Mouse (Mus musculus) cortical plate, adult 2 months (tissue): Measurements from ENCODE around the gene Dnase1. TPM values are rescaled to one million over a fixed set of nuclear protein-coding genes. Genes with fewer than 3 reads are reported as not detected.

Experiments used
- H3K27ac ChIP-seq: fragments of 200-500 bp; 2 replicates; pipeline ENCODE4 v1.5.1; 2012; ENCODE audit warnings: low read length, control low read depth, inconsistent platforms; ENCODE audit not compliant: insufficient read depth
- H3K4me1 ChIP-seq: fragments of 200-500 bp; 2 replicates; pipeline ENCODE4 v1.6.1; 2011; ENCODE audit warnings: low read length; ENCODE audit not compliant: control insufficient read depth, insufficient read depth
- H3K4me3 ChIP-seq: fragments of 200-500 bp; 2 replicates; pipeline ENCODE4 v1.5.1; 2011; ENCODE audit warnings: mild to moderate bottlenecking, low read length, control low read depth; ENCODE audit not compliant: insufficient read depth
- CTCF ChIP-seq: fragments of 200-500 bp; IDR thresholded peaks from 2 replicates; pipeline ENCODE4 v1.5.1; 2011; ENCODE audit warnings: mild to moderate bottlenecking, control low read depth, low read length; ENCODE audit not compliant: insufficient read depth; ENCODE audit errors: extremely low read depth
- POLR2A ChIP-seq: fragments of 200-500 bp; IDR thresholded peaks from 2 replicates; pipeline ENCODE4 v1.6.1; 2011; ENCODE audit warnings: mild to moderate bottlenecking, low read length, control low read depth; ENCODE audit not compliant: insufficient read depth; ENCODE audit errors: extremely low read depth
- polyA plus RNA-seq: library from polyadenylated mRNA; depleted of rRNA; stranded (reverse); fragments of >200 nt; gene quantifications from 2 replicates; pipeline ENCODE4 v1.2.3, GENCODE M21; 2012

Gene Dnase1
- polyA plus RNA-seq, 1 experiment = not detected

- TF ChIP-seq CTCF (no peak), POLR2A (no peak)
- Histone ChIP-seq H3K4me3 (no peak overlapping the region), H3K27ac (no peak overlapping the region), H3K4me1 (no peaks in the 10 kb centered on the region)
Measured at GRCm38 (mm10) chr16:4040206-4040605, 3.5 kb downstream of the Dnase1 start.

DNA sequence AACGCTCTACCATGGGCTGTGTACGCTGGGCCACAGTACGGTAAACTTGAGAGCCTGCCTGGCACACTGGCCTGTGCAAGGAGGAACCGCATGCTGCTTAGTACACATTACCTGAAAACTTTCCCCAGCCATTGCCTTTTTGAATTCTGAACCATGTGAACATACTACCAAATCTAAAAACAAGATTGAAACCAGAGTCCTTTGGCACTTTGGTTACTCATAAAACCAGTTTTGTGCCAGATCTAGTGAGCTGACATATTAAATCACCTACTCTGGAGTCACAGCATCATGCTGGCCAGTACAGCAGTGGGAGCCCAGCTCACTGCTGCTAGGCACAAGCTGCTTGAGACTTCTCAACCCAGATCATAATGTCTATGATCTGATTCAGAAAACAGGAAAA is 4.9 kb downstream of the Dnase1 start:
- no peaks in the 10 kb centered on the region for H3K4me1 ChIP-seq
- no peak overlapping the region for H3K27ac ChIP-seq
- no peak overlapping the region for H3K4me3 ChIP-seq
- TF ChIP-seq POLR2A = no peak
- no peak for TF ChIP-seq CTCF

- H3K27ac ChIP-seq = no peak overlapping the region
- TF ChIP-seq CTCF = no peak
- no peak for TF ChIP-seq POLR2A
- H3K4me1 ChIP-seq = no peaks in the 10 kb centered on the region
- no peak overlapping the region for H3K4me3 ChIP-seq
Measured at GRCm38 (mm10) chr16:4044093-4044492, 7.4 kb downstream of the Dnase1 start.

DNA sequence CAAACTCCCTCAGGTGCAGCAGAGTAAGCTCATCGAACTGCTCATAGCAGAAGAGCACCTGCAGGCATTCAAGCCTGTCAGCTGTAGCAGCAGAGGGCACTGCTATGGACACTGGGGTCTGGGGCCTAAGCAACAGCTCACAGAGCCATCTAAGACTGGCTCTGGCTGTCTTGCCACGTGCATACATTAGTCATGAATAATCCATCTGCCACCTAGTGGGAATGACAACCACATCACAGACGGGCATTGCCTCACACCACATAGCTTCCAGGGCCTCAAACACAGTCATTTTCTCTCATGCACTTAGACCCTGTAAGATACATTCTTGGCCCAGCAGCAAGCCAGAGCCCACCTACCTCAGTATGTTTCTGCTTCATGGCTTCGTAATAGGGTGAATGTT is 8.8 kb downstream of the Dnase1 start:
- no peak for TF ChIP-seq POLR2A
- TF ChIP-seq CTCF = no peak
- no peak overlapping the region for H3K4me3 ChIP-seq
- no peaks in the 10 kb centered on the region for H3K4me1 ChIP-seq
- no peak overlapping the region for H3K27ac ChIP-seq

DNA sequence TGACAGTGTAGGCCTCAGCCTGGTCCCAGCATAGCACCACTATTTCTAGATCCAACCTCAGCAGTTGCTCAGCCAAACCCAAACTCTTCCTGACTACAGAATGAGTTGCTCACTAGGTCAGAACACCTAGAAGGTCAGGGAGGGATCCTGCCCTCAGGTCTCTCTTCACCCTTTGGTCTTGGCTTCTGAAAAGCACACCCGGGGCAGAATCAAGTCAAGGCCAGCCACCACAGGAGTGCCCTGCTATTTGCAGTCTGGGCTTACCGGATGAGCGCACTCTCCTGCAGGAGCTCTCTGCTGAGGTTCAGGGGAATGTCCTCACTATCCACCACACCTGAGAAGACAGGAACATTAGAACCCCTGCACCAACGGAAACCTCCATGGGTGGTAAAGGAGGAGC is 15.9 kb downstream of the Dnase1 start:
- TF ChIP-seq CTCF (no peak), POLR2A (no peak)
- H3K4me3 ChIP-seq = no peak overlapping the region
- H3K27ac ChIP-seq = no peak overlapping the region
- no peaks in the 10 kb centered on the region for H3K4me1 ChIP-seq

DNA sequence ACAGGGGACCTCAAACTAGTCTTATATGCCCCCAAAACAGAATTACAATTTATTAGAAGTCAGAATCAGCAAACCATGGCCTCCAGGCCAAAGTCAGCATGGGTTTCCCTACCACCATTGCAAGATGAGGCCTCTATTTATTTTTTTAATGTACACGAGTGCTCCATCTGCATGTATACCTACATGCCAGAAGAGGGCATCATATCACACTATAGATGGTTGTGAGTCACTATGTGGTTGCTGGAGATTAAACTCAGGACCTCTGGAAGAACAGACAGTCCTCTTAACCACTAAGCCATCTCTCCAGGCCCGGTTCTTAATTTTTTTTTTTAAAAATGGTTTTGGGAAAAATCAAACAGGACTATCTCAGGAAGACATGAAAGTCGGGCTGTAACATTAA is 17.1 kb downstream of the Dnase1 start:
- Histone ChIP-seq H3K4me3 (no peak overlapping the region), H3K27ac (no peak overlapping the region), H3K4me1 (no peaks in the 10 kb centered on the region)
- TF ChIP-seq CTCF (no peak), POLR2A (no peak)

GRCm38 (mm10) chr16:4064945-4065344 is 28.2 kb downstream of the Dnase1 start:
- H3K27ac ChIP-seq = no peak overlapping the region

DNA sequence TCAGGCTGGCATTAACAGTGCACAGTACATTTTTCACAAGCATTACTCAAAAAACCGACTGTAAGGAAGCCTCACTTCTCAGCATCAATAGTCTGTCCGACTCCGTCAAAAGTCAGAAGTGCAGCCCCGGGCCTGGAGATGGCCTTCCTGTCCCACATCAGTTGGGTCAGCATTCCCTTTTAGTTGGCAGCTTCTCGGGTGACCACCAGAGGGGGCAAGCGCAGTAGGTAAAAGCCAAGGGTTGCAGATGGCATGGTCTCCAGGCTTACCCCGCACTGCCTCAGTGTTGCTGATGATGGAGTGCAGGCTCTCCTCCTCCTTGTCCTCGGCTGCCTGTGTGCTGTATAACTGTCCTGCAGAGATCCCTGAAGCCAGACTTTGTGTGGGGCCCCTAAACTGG is 31.8 kb downstream of the Dnase1 start:
- no peak overlapping the region for H3K4me3 ChIP-seq
- TF ChIP-seq POLR2A (no peak), CTCF (peak; percentile 51)
- no peak overlapping the region for H3K27ac ChIP-seq
- no peaks in the 10 kb centered on the region for H3K4me1 ChIP-seq

More at GRCm38 (mm10) chr16:4064945-4065344, 28.2 kb downstream of the Dnase1 start:
- H3K4me3 ChIP-seq = no peak overlapping the region
- no peaks in the 10 kb centered on the region for H3K4me1 ChIP-seq
- TF ChIP-seq POLR2A (no peak), CTCF (no peak)

- Histone ChIP-seq H3K27ac (no peak overlapping the region), H3K4me3 (no peak overlapping the region), H3K4me1 (peaks cover 4% of the 10 kb centered on the region; the same call in 1 of the 2 replicates)
- no peak for TF ChIP-seq CTCF
- no peak for TF ChIP-seq POLR2A
Measured at GRCm38 (mm10) chr16:4074297-4074696, 37.6 kb downstream of the Dnase1 start.

- Histone ChIP-seq H3K4me3 (no peak overlapping the region), H3K27ac (no peak overlapping the region), H3K4me1 (peaks cover 4% of the 10 kb centered on the region; the same call in 1 of the 2 replicates)
- no peak for TF ChIP-seq CTCF
- no peak for TF ChIP-seq POLR2A
Measured at GRCm38 (mm10) chr16:4074836-4075235, 38.1 kb downstream of the Dnase1 start.
